Mouse (Mus musculus) myocyte (in vitro differentiated cells): Measurements from ENCODE around the gene Olfr1215. TPM values are rescaled to one million over a fixed set of nuclear protein-coding genes. Genes with fewer than 3 reads are reported as not detected.
"Not testable (repeated sequence)": the region's sequence is repeated elsewhere in the genome, so short reads cannot be mapped to it uniquely, and the experiment has no call there.

Source experiments
- H3K27me3 ChIP-seq: one replicate; pipeline ENCODE4 v1.6.1; 2011; ENCODE audit not compliant: control insufficient read depth, insufficient read depth, insufficient read length
- H3K36me3 ChIP-seq: one replicate; pipeline ENCODE4 v1.6.1; 2011; ENCODE audit not compliant: control insufficient read depth, insufficient read depth
- H3K4me2 ChIP-seq: one replicate; pipeline ENCODE4 v1.6.1; 2011; ENCODE audit warnings: low read depth, control low read depth
- H3K4me3 ChIP-seq: one replicate; pipeline ENCODE4 v1.5.1; 2011; ENCODE audit warnings: mild to moderate bottlenecking, control low read depth, moderate library complexity
- H3K79me2 ChIP-seq: one replicate; pipeline ENCODE4 v1.6.1; 2011; ENCODE audit not compliant: control insufficient read depth, insufficient read depth
- H3ac ChIP-seq: one replicate; pipeline ENCODE4 v1.6.1; 2011; ENCODE audit not compliant: control insufficient read depth, insufficient read length
- CEBPB ChIP-seq: IDR thresholded peaks from 2 replicates; pipeline ENCODE4 v1.6.1; 2011; ENCODE audit warnings: mild to moderate bottlenecking, moderate library complexity; ENCODE audit not compliant: poor library complexity, insufficient read depth, severe bottlenecking
- E2F4 ChIP-seq: IDR thresholded peaks from one replicate; pipeline ENCODE4 v1.6.1; 2011; ENCODE audit warnings: mild to moderate bottlenecking, control low read depth, moderate library complexity; ENCODE audit not compliant: insufficient read depth
- MAX ChIP-seq: IDR thresholded peaks from one replicate; pipeline ENCODE4 v1.6.1; 2011; ENCODE audit warnings: low read depth, mild to moderate bottlenecking, control low read depth
- MYOD1 ChIP-seq, 3 experiments: IDR thresholded peaks; one replicate each; pipeline ENCODE4 v1.6.1; 2011; ENCODE audit warnings: control low read depth in 2 of 3, low read depth in 2 of 3, mild to moderate bottlenecking in 2 of 3, moderate library complexity in 1 of 3; ENCODE audit not compliant: insufficient read length in 2 of 3, control insufficient read depth in 1 of 3
- MYOG ChIP-seq, 3 experiments: IDR thresholded peaks; one replicate each; pipeline ENCODE4 v1.6.1; 2011; ENCODE audit warnings: control low read depth in 2 of 3, low read depth in 2 of 3, mild to moderate bottlenecking in 2 of 3; ENCODE audit not compliant: insufficient read length in 2 of 3, control insufficient read depth in 1 of 3, insufficient read depth in 1 of 3
- POLR2A ChIP-seq: IDR thresholded peaks from one replicate; pipeline ENCODE4 v1.6.1; 2011; ENCODE audit warnings: low read depth, mild to moderate bottlenecking, control low read depth, moderate library complexity; ENCODE audit not compliant: insufficient read length
- POLR2AphosphoS2 ChIP-seq: IDR thresholded peaks from one replicate; pipeline ENCODE4 v1.6.1; 2011; ENCODE audit warnings: low read depth, control low read depth; ENCODE audit not compliant: insufficient read length
- REST ChIP-seq: IDR thresholded peaks from one replicate; pipeline ENCODE4 v1.6.1; 2011; ENCODE audit warnings: mild to moderate bottlenecking, control low read depth, moderate library complexity; ENCODE audit not compliant: insufficient read depth, insufficient read length
- SRF ChIP-seq: IDR thresholded peaks from one replicate; pipeline ENCODE4 v1.6.1; 2011; ENCODE audit warnings: low read depth; ENCODE audit not compliant: control insufficient read depth, insufficient read length
- TCF12 ChIP-seq: IDR thresholded peaks from one replicate; pipeline ENCODE4 v1.6.1; 2011; ENCODE audit warnings: mild to moderate bottlenecking, control low read depth; ENCODE audit not compliant: poor library complexity, insufficient read depth, severe bottlenecking
- TCF3 ChIP-seq: IDR thresholded peaks from one replicate; pipeline ENCODE4 v1.6.1; 2011; ENCODE audit warnings: low read depth, control low read depth; ENCODE audit not compliant: insufficient read length
- USF1 ChIP-seq: IDR thresholded peaks from one replicate; pipeline ENCODE4 v1.6.1; 2011; ENCODE audit warnings: low read depth, mild to moderate bottlenecking, control low read depth, moderate library complexity
- polyA plus RNA-seq: library from polyadenylated mRNA; unstranded; fragments of >200 nt; fragmentation: generic; extraction: Trizol; gene quantifications from one replicate; pipeline ENCODE4 v1.2.1, GENCODE M21; 2012; ENCODE audit warnings: missing spikeins

The Olfr1215 gene
- not detected for polyA plus RNA-seq

DNA sequence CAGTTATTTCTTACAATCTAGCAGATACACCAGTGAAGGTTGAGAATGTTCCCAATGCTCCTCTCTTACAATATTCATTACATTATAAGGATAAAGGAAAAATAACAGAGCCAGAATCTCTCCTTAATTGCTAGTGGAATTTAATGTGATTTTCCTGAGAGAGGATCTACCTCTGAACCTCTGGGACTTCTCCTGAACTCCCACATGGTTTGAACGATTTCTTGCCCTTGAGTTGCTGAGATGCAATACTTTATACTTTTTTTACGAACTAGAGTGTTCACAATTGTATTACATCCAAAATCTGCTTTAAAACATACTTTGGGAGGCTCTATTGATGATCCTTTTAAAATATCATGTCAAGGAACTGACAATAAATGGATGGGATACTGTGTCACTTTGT lies at the start of gene Olfr1215:
Gene Olfr1215 (minus strand): TSS at position 101 of the 400 bp plus-strand sequence.
- no peaks in the 10 kb centered on the region for H3K79me2 ChIP-seq
- no peak within 1 kb of the TSS for H3ac ChIP-seq
- TF ChIP-seq MAX, result no peak
- TF ChIP-seq POLR2AphosphoS2, result no peak
- no peak for TF ChIP-seq TCF3
- no peak for TF ChIP-seq CEBPB
- no peak for TF ChIP-seq MYOG (IDR thresholded peaks at IDR 0.05; ENCODE audit: control insufficient read depth in 1 of 3, insufficient read depth in 1 of 3, insufficient read length in 2 of 3, low read depth in 2 of 3)
- TF ChIP-seq POLR2A, result no peak
- H3K36me3 ChIP-seq, result no peaks in the 10 kb centered on the region
- no peak within 1 kb of the TSS for H3K4me3 ChIP-seq
- no peak within 1 kb of the TSS for H3K4me2 ChIP-seq
- no peaks in the 10 kb centered on the region for H3K27me3 ChIP-seq

DNA sequence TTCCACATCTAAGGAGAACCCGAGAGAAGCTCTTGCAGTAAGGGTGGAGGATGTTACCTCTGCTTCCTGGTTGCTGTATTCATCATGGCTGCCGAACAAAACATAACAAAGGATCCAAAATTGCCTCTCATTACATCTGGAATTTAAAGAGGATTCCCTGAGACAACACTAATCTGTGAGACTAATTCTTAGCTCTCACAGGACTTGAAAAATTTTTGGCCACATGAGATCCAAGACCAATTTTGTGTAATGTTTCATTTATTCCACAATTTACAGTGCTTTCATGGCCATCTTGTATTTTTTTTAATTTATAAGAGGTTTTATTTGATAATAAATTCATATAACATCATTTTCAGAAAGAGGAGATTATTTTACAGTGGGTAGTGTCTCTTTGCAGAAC lies 25.2 kb upstream of the Olfr1215 start, which contains the start of gene Olfr1217:
Gene Olfr1217 (minus strand): TSS at position 101 of the 400 bp plus-strand sequence.
- TF ChIP-seq SRF (no peak), POLR2AphosphoS2 (no peak), MYOG (IDR thresholded peaks at IDR 0.05; ENCODE audit: control insufficient read depth in 1 of 3, insufficient read depth in 1 of 3, insufficient read length in 2 of 3, low read depth in 2 of 3) (no peak), USF1 (no peak), E2F4 (no peak), MAX (no peak), MYOD1 (IDR thresholded peaks at IDR 0.05; ENCODE audit: control insufficient read depth in 1 of 3, insufficient read length in 2 of 3, low read depth in 2 of 3) (no peak), POLR2A (no peak), TCF12 (no peak), TCF3 (no peak)
- Histone ChIP-seq H3K36me3 (no peaks in the 10 kb centered on the region), H3K79me2 (no peaks in the 10 kb centered on the region), H3ac (no peak within 1 kb of the TSS), H3K4me3 (no peak within 1 kb of the TSS), H3K4me2 (no peak within 1 kb of the TSS), H3K27me3 (no peaks in the 10 kb centered on the region)

DNA sequence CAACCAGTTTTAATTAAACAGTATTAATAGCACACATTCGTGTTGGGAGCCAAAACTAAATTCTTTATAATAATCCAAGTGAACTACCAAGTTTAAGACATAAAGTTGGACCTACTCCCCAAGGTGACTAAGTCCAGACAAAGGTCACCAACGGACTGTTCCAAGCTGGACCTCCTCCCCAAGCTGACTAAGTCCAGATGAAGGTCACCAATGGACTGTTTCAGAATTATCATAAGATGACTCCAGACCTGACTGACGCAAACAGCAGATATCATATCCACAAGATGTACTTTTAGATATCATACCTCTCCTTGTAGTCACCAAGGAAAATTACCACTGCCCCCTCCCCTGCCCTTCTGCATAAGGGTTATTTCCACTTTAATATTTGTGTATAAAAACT lies 14.7 kb upstream of the Olfr1215 start:
- not testable (repeated sequence) for H3K79me2 ChIP-seq, H3K36me3 ChIP-seq, H3K27me3 ChIP-seq, H3ac ChIP-seq, H3K4me3 ChIP-seq, H3K4me2 ChIP-seq

DNA sequence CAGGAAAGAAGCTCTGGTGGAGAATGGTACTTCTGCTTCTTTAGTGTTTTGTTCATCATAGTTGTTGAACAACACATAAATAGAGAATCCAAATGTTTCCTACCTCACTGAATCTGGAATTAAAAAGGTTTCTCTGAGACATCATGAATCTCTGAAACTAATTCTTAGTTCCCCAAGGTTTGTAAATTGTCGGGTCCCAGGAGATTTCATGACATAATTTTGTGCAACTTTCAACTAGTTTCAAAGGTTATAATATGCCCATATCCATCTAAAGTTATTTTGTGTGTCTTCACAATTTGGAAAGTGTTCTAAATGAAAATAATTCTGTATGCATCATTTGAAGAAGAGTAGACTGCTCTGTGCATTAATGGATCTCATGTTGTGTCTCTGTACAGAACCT lies 11.5 kb upstream of the Olfr1215 start, which contains the start of gene Olfr1216:
Gene Olfr1216 (minus strand): TSS at position 101 of the 400 bp plus-strand sequence.
- Histone ChIP-seq H3K27me3 (no peaks in the 10 kb centered on the region), H3ac (no peak within 1 kb of the TSS), H3K36me3 (no peaks in the 10 kb centered on the region), H3K4me3 (no peak within 1 kb of the TSS), H3K79me2 (no peaks in the 10 kb centered on the region), H3K4me2 (no peak within 1 kb of the TSS)
- TF ChIP-seq E2F4 (no peak), TCF12 (no peak), MYOD1 (IDR thresholded peaks at IDR 0.05; ENCODE audit: control insufficient read depth in 1 of 3, insufficient read length in 2 of 3, low read depth in 2 of 3) (no peak), USF1 (no peak), MYOG (IDR thresholded peaks at IDR 0.05; ENCODE audit: control insufficient read depth in 1 of 3, insufficient read depth in 1 of 3, insufficient read length in 2 of 3, low read depth in 2 of 3) (no peak), REST (no peak), CEBPB (no peak), POLR2AphosphoS2 (no peak), MAX (no peak), TCF3 (no peak), POLR2A (no peak), SRF (no peak)

DNA sequence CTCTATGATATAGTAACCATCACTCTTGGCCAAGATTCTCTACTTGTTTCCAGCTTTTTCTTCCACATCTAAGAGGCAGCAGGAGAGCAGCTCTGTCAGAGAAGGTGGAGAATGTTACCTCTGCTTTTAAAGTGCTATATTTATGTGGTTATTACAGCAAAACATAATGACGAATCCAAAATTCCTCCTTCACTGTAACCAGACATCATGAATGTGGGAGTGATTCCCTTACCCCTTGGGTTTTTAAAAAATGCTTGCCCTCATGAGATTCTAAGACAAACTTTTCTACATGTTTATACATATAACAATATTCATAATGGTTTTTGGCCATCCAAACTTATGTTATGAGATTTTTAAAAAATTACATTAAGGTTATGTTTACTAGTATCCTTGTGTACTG lies 14.2 kb downstream of the Olfr1215 start, which contains the start of gene Olfr1214:
Gene Olfr1214 (minus strand): TSS at position 101 of the 400 bp plus-strand sequence.
- no peak within 1 kb of the TSS for H3ac ChIP-seq
- H3K27me3 ChIP-seq, result no peaks in the 10 kb centered on the region
- H3K79me2 ChIP-seq, result no peaks in the 10 kb centered on the region
- H3K4me2 ChIP-seq, result no peak within 1 kb of the TSS
- TF ChIP-seq SRF (no peak), CEBPB (no peak)
- H3K4me3 ChIP-seq, result no peak within 1 kb of the TSS
- no peaks in the 10 kb centered on the region for H3K36me3 ChIP-seq

DNA sequence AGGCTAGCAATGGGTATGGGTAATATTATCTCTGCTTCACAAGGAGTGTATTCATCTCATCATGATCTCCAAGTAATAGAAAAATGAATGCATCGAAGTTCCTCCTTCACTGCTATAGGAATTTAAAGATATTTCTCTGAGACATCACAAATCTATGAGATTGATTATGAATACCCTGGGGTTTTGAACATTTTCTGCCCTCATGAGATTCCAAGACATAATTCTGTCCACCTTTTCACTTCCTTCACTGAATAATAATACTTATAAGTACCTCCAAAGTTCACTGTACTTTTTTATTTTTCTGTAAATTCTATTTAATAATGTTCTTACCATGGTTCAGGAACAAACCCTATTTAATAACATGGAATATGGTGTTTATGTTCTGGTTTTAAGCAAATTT lies 26.6 kb downstream of the Olfr1215 start, which contains the start of gene Gm13762:
Gene Gm13762 (minus strand): TSS at position 101 of the 400 bp plus-strand sequence.
- Histone ChIP-seq H3K4me2 (no peak within 1 kb of the TSS), H3ac (no peak within 1 kb of the TSS), H3K27me3 (no peaks in the 10 kb centered on the region)

More for the DNA sequence above, 26.6 kb downstream of the Olfr1215 start, which contains the start of gene Gm13762:
- H3K79me2 ChIP-seq, result no peaks in the 10 kb centered on the region
- H3K4me3 ChIP-seq, result no peak within 1 kb of the TSS
- H3K36me3 ChIP-seq, result no peaks in the 10 kb centered on the region
- TF ChIP-seq MYOD1 (IDR thresholded peaks at IDR 0.05; ENCODE audit: control insufficient read depth in 1 of 3, insufficient read length in 2 of 3, low read depth in 2 of 3), result no peak
- TF ChIP-seq USF1, result no peak
